Mouse (Mus musculus) small intestine, adult 2 months (tissue): ENCODE data around the gene Cacnb2. TPM values are rescaled to one million over a fixed set of nuclear protein-coding genes. Genes with fewer than 3 reads are reported as not detected.

Experiments used
- H3K27ac ChIP-seq: fragments of 200-500 bp; 2 replicates; pipeline ENCODE4 v1.5.1; 2012; ENCODE audit warnings: low read depth, low read length, control low read depth, inconsistent platforms; ENCODE audit not compliant: insufficient read depth
- H3K27me3 ChIP-seq: fragments of 200-500 bp; 2 replicates; pipeline ENCODE4 v1.6.1; 2012; ENCODE audit warnings: mild to moderate bottlenecking, moderate library complexity, low read length, inconsistent platforms; ENCODE audit not compliant: control insufficient read depth, insufficient read depth
- H3K36me3 ChIP-seq: fragments of 200-500 bp; 2 replicates; pipeline ENCODE4 v1.6.1; 2012; ENCODE audit warnings: mild to moderate bottlenecking, low read length, control low read depth, inconsistent platforms; ENCODE audit not compliant: control insufficient read depth, insufficient read depth
- H3K4me1 ChIP-seq: fragments of 200-500 bp; 2 replicates; pipeline ENCODE4 v1.6.1; 2012; ENCODE audit warnings: low read length, inconsistent platforms, mixed read lengths; ENCODE audit not compliant: control insufficient read depth, insufficient read depth, insufficient read length
- H3K4me3 ChIP-seq: fragments of 200-500 bp; 2 replicates; pipeline ENCODE4 v1.5.1; 2012; ENCODE audit warnings: low read depth, mild to moderate bottlenecking, control low read depth, inconsistent platforms, low read length, moderate library complexity
- CTCF ChIP-seq: fragments of 200-500 bp; IDR thresholded peaks from 2 replicates; pipeline ENCODE4 v1.5.1; 2012; ENCODE audit warnings: low read depth, mild to moderate bottlenecking, control low read depth, inconsistent platforms, low read length, moderate library complexity, mixed read lengths; ENCODE audit not compliant: insufficient replicate concordance, insufficient read length; ENCODE audit errors: extremely low read depth
- POLR2A ChIP-seq: fragments of 200-500 bp; IDR thresholded peaks from 2 replicates; pipeline ENCODE4 v1.6.1; 2012; ENCODE audit warnings: low read depth, mild to moderate bottlenecking, control low read depth, inconsistent platforms, low read length, moderate library complexity
- WGBS: fragments of 180-500 bp; shearing (Covaris S2); methylation state at CpG from one replicate; pipeline ENCODE4 v1.1.7; 2018; 5-methylcytosine and 5-hydroxymethylcytosine counted together
- polyA plus RNA-seq: library from polyadenylated mRNA; depleted of rRNA; stranded (reverse); fragments of >200 nt; gene quantifications from 2 replicates; pipeline ENCODE4 v1.2.3, GENCODE M21; 2012; rRNA removed

Cacnb2 gene
- polyA plus RNA-seq = 0.76 and 1.1 TPM in 2 replicates

GRCm38 (mm10) chr2:14602788-14603187 lies at the start of gene Cacnb2:
TSS of gene Cacnb2 (plus strand) at chr2:14603088.
- Histone ChIP-seq H3K36me3 (no peaks in the 10 kb centered on the region), H3K27me3 (peaks cover 15% of the 10 kb centered on the region), H3K4me3 (peak within 1 kb of the TSS; percentile 64), H3K4me1 (no peaks in the 10 kb centered on the region), H3K27ac (no peak within 1 kb of the TSS)
- WGBS = 65% methylated on average over 3 of the region's 3 CpGs
- no peak for TF ChIP-seq POLR2A
- TF ChIP-seq CTCF = no peak

GRCm38 (mm10) chr2:14568020-14568419 lies 34.9 kb upstream of the Cacnb2 start:
- Histone ChIP-seq H3K36me3 (no peaks in the 10 kb centered on the region), H3K27ac (no peak overlapping the region), H3K4me3 (no peak overlapping the region), H3K4me1 (no peaks in the 10 kb centered on the region), H3K27me3 (no peaks in the 10 kb centered on the region)
- no peak for TF ChIP-seq POLR2A
- TF ChIP-seq CTCF = no peak
- 24% methylated on average over 2 of the region's 2 CpGs for WGBS

GRCm38 (mm10) chr2:14571300-14571699 lies 31.6 kb upstream of the Cacnb2 start:
- Histone ChIP-seq H3K27me3 (no peaks in the 10 kb centered on the region), H3K4me1 (no peaks in the 10 kb centered on the region), H3K36me3 (no peaks in the 10 kb centered on the region), H3K27ac (no peak overlapping the region), H3K4me3 (no peak overlapping the region)
- TF ChIP-seq POLR2A (no peak), CTCF (no peak)

GRCm38 (mm10) chr2:14589541-14589940 lies 13.3 kb upstream of the Cacnb2 start:
- TF ChIP-seq CTCF = no peak
- no peak for TF ChIP-seq POLR2A
- H3K4me3 ChIP-seq = no peak overlapping the region
- no peak overlapping the region for H3K27ac ChIP-seq
- H3K4me1 ChIP-seq = no peaks in the 10 kb centered on the region
- WGBS = 63% methylated on average over 4 of the region's 4 CpGs
- H3K36me3 ChIP-seq = no peaks in the 10 kb centered on the region
- no peaks in the 10 kb centered on the region for H3K27me3 ChIP-seq

- Histone ChIP-seq H3K27ac (no peak overlapping the region), H3K4me3 (no peak overlapping the region)
These were observed 4.9 kb upstream of the Cacnb2 start for GRCm38 (mm10) chr2:14597909-14598563.

GRCm38 (mm10) chr2:14603784-14604781 lies 1.2 kb downstream of the Cacnb2 start:
- Histone ChIP-seq H3K27me3 (peaks cover 15% of the 10 kb centered on the region), H3K27ac (peak overlapping the region; percentile 41; the same call in 1 of the 2 replicates), H3K4me1 (no peaks in the 10 kb centered on the region), H3K4me3 (peak overlapping the region; percentile 64), H3K36me3 (no peaks in the 10 kb centered on the region)
- 2% methylated on average over 83 of the region's 83 CpGs for WGBS
- TF ChIP-seq POLR2A = no peak
- TF ChIP-seq CTCF = no peak

More at GRCm38 (mm10) chr2:14597909-14598563, 4.9 kb upstream of the Cacnb2 start:
- H3K4me1 ChIP-seq = no peaks in the 10 kb centered on the region
- TF ChIP-seq CTCF (no peak), POLR2A (no peak)
- H3K36me3 ChIP-seq = no peaks in the 10 kb centered on the region
- no peaks in the 10 kb centered on the region for H3K27me3 ChIP-seq

- H3K4me1 ChIP-seq = no peaks in the 10 kb centered on the region
- no peak for TF ChIP-seq CTCF
- no peak for TF ChIP-seq POLR2A
- H3K36me3 ChIP-seq = no peaks in the 10 kb centered on the region
- peak overlapping the region; percentile 64 for H3K4me3 ChIP-seq
- H3K27me3 ChIP-seq = peaks cover 15% of the 10 kb centered on the region
- no peak overlapping the region for H3K27ac ChIP-seq
- WGBS = 2% methylated on average over 22 of the region's 22 CpGs
These were observed 1.9 kb downstream of the Cacnb2 start for GRCm38 (mm10) chr2:14604791-14605190.
